Mouse (Mus musculus) heart, embryonic 14.5 days (tissue): ENCODE results near the gene Ccr8. TPM values are rescaled to one million over a fixed set of nuclear protein-coding genes. Genes with fewer than 3 reads are reported as not detected.
"Not testable (repeated sequence)": the region's sequence is repeated elsewhere in the genome, so short reads cannot be mapped to it uniquely, and the experiment has no call there.

Source experiments
- ATAC-seq: fragments of 200-750 bp; cut with Nextera tagmentation; 2 replicates; pipeline ENCODE4 v1.8.0; 2017; ENCODE audit warnings: low read depth, moderate TSS enrichment; ENCODE audit not compliant: insufficient number of reproducible peaks, insufficient read depth, low FRiP score
- H3K27ac ChIP-seq, 2 experiments: fragments of 200-500 bp in 1 of 2; fragments of 300-500 bp in 1 of 2; sonication (generic) in 1 of 2; replicated peaks in 1 of 2; 2 replicates each; pipeline ENCODE4 v1.5.1; 2012 to 2014; ENCODE audit warnings: low read depth in 2 of 2, low read length in 2 of 2, control low read depth in 1 of 2, mild to moderate bottlenecking in 1 of 2, mixed read lengths in 1 of 2; ENCODE audit not compliant: control insufficient read depth in 1 of 2, insufficient read depth in 1 of 2
- H3K27me3 ChIP-seq: fragments of 300-500 bp; sonication (generic); 2 replicates; pipeline ENCODE4 v1.6.1; 2014; ENCODE audit warnings: mild to moderate bottlenecking, low read length, control low read depth; ENCODE audit not compliant: control insufficient read depth, insufficient read depth
- H3K36me3 ChIP-seq: fragments of 300-500 bp; sonication (generic); 2 replicates; pipeline ENCODE4 v1.6.1; 2014; ENCODE audit warnings: mild to moderate bottlenecking, control low read depth, low read length, mixed read lengths; ENCODE audit not compliant: control insufficient read depth, insufficient read depth
- H3K4me1 ChIP-seq, 2 experiments: fragments of 200-500 bp in 1 of 2; fragments of 300-500 bp in 1 of 2; sonication (generic) in 1 of 2; 2 replicates each; pipeline ENCODE4 v1.6.1; 2012 to 2014; ENCODE audit warnings: low read length in 2 of 2, control low read depth in 1 of 2, mixed read lengths in 1 of 2; ENCODE audit not compliant: control insufficient read depth in 2 of 2, insufficient read depth in 2 of 2
- H3K4me2 ChIP-seq: fragments of 300-500 bp; sonication (generic); 2 replicates; pipeline ENCODE4 v1.6.1; 2014; ENCODE audit warnings: mild to moderate bottlenecking, low read length
- H3K4me3 ChIP-seq, 2 experiments: fragments of 200-500 bp in 1 of 2; fragments of 300-500 bp in 1 of 2; sonication (generic) in 1 of 2; 2 replicates each; pipeline ENCODE4 v1.5.1; 2012 to 2014; ENCODE audit warnings: low read length in 2 of 2, mild to moderate bottlenecking in 2 of 2, control low read depth in 1 of 2, low read depth in 1 of 2, moderate library complexity in 1 of 2; ENCODE audit not compliant: control insufficient read depth in 1 of 2, insufficient read depth in 1 of 2
- H3K9ac ChIP-seq: fragments of 300-500 bp; sonication (generic); 2 replicates; pipeline ENCODE4 v1.6.1; 2014; ENCODE audit warnings: mild to moderate bottlenecking, low read length
- H3K9me3 ChIP-seq: fragments of 300-500 bp; sonication (generic); 2 replicates; pipeline ENCODE4 v1.6.1; 2016; ENCODE audit warnings: low read length, control low read depth; ENCODE audit not compliant: control insufficient read depth
- WGBS: fragments of 180-500 bp; shearing (Covaris S2); extraction: QIAGEN DNeasy Blood & Tissue Kit; methylation state at CpG from one replicate; pipeline ENCODE4 v1.1.7; 2014; 5-methylcytosine and 5-hydroxymethylcytosine counted together
- polyA plus RNA-seq: library from polyadenylated mRNA; unstranded; fragments of >200 nt; fragmentation: Nextera tagmentation; extraction: Ambion mirVana; gene quantifications from 2 replicates; pipeline ENCODE4 v1.2.1, GENCODE M21; 2014

Gene Ccr8
- polyA plus RNA-seq, 1 experiment from 2014 or later = not detected

GRCm38 (mm10) chr9:120089125-120089524 lies 2.8 kb upstream of the Ccr8 start:
- Histone ChIP-seq H3K9me3 (no peaks in the 10 kb centered on the region), H3K4me1 (no peaks in the 10 kb centered on the region), H3K27ac (no peak overlapping the region), H3K36me3 (no peaks in the 10 kb centered on the region), H3K9ac (no peak overlapping the region), H3K27me3 (no peaks in the 10 kb centered on the region), H3K4me2 (no peak overlapping the region), H3K4me3 (no peak overlapping the region)
- ATAC-seq = no peak
- WGBS = 78% methylated on average over 7 of the region's 7 CpGs

DNA sequence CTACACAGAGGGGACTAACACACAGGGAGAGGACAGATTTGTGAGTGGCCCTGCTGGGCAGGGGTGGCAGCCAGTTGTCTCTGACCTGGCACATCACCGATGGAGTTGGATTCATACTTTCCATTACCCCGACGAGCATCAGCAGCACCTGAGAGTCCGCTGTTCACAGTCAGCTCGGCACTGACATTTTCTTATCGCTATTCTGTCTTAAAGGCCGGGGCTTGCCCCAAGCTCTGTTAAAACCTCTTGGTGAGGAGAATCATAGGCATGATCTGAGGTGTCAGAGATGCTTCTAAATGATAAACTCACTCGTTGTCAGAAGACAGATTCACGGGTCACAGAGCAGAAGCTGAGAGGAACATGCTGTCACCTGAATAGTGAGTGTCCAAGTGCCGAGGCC lies 828 bp upstream of the Ccr8 start:
- Histone ChIP-seq H3K27me3 (no peaks in the 10 kb centered on the region), H3K4me3 (no peak overlapping the region), H3K9ac (no peak overlapping the region), H3K4me1 (no peaks in the 10 kb centered on the region), H3K4me2 (no peak overlapping the region), H3K27ac (no peak overlapping the region), H3K36me3 (no peaks in the 10 kb centered on the region), H3K9me3 (no peaks in the 10 kb centered on the region)
- whole genome bisulfite sequencing = 65% methylated on average over 10 of the region's 10 CpGs
- ATAC-seq = no peak

GRCm38 (mm10) chr9:120093701-120094100 lies 1.8 kb downstream of the Ccr8 start:
- Histone ChIP-seq H3K9ac (no peak overlapping the region), H3K36me3 (no peaks in the 10 kb centered on the region), H3K9me3 (no peaks in the 10 kb centered on the region), H3K27ac (no peak overlapping the region), H3K27me3 (no peaks in the 10 kb centered on the region), H3K4me1 (no peaks in the 10 kb centered on the region), H3K4me2 (no peak overlapping the region), H3K4me3 (no peak overlapping the region)
- no peak for ATAC-seq
- 75% methylated on average over 13 of the region's 13 CpGs for WGBS

DNA sequence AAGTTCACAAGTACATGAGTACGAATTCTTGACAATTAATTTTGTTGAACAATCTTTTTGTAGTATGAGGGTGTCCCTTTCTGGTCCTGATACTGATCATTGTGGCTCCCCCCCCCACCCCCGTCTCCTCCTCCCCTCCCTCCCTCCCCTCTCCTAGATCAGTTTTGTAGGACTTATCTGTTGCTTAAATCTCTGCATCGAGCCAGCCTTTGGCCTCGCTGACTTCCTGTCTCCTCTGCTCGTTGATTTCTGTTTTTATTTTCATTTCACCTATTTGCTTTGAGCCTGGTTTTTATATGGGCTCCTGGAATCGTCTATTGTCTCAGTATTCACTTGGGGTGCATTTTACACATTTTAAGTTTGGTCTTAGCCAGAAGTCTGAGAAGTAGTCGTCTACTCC lies 4.0 kb downstream of the Ccr8 start:
- no peak overlapping the region for H3K27ac ChIP-seq
- H3K4me2 ChIP-seq = no peak overlapping the region
- ATAC-seq = no peak
- no peak overlapping the region for H3K4me3 ChIP-seq
- H3K27me3 ChIP-seq = no peaks in the 10 kb centered on the region
- WGBS = 60% methylated on average over 7 of the region's 7 CpGs
- no peaks in the 10 kb centered on the region for H3K4me1 ChIP-seq
- no peaks in the 10 kb centered on the region for H3K9me3 ChIP-seq
- H3K9ac ChIP-seq = no peak overlapping the region
- no peaks in the 10 kb centered on the region for H3K36me3 ChIP-seq

DNA sequence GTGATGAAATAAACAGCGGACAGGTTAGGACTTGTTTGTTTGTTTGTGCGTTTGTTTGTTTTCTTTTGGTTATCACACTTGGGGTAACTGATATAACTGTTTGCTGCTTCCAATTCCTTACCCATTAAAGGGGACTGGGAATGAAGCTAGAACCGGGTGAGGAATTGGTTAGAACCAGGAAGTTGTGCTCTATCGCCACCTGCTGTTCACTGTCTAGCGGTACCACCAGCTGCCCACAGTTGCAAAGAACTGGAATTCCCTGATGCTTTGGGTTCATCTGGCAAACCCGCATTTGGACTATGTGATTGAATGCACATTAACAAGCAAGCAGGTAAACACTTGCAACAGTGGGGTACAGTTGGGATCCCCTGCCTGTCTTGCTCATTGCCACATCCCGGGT lies 6.8 kb downstream of the Ccr8 start:
- H3K9me3 ChIP-seq = no peaks in the 10 kb centered on the region
- no peaks in the 10 kb centered on the region for H3K27me3 ChIP-seq
- H3K36me3 ChIP-seq = no peaks in the 10 kb centered on the region
- H3K4me2 ChIP-seq = 0 out of 2 replicates have a peak overlapping the region, but pooled peaks have one; percentile 11
- no peak overlapping the region for H3K27ac ChIP-seq
- H3K4me1 ChIP-seq = no peaks in the 10 kb centered on the region
- no peak for ATAC-seq
- no peak overlapping the region for H3K9ac ChIP-seq
- H3K4me3 ChIP-seq = no peak overlapping the region
- WGBS = 14% methylated on average over 7 of the region's 7 CpGs

DNA sequence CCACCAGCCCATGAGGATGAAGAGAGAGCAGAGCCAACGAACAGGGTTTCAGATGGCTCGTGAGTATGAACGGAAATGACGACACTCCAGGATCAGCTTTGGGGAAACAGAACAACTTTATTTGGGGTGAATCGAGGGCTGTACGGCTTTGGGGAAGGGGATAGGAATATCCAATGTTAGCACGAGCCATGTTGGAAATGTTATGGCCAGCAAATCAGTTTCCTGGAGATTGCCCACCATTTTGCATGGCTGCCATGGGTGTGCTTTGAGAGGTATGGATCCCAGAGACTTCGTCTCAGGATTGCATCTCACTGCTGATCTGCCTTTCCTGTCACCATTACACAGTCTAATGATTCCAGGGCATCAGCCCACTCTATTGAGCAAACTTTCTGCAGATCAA lies 7.4 kb downstream of the Ccr8 start:
- Histone ChIP-seq H3K9me3 (no peaks in the 10 kb centered on the region), H3K4me1 (no peaks in the 10 kb centered on the region), H3K27me3 (no peaks in the 10 kb centered on the region), H3K36me3 (no peaks in the 10 kb centered on the region), H3K27ac (no peak overlapping the region), H3K4me3 (no peak overlapping the region), H3K4me2 (no peak overlapping the region), H3K9ac (no peak overlapping the region)
- ATAC-seq = no peak
- 80% methylated on average over 8 of the region's 8 CpGs for WGBS

- Histone ChIP-seq H3K36me3 (no peaks in the 10 kb centered on the region), H3K9me3 (no peaks in the 10 kb centered on the region), H3K9ac (no peak overlapping the region), H3K4me1 (no peaks in the 10 kb centered on the region), H3K27ac (no peak overlapping the region), H3K27me3 (no peaks in the 10 kb centered on the region), H3K4me3 (no peak overlapping the region), H3K4me2 (no peak overlapping the region)
- WGBS = 90% methylated on average over 2 of the region's 2 CpGs
- ATAC-seq = no peak
Measured at GRCm38 (mm10) chr9:120101165-120101564, 9.3 kb downstream of the Ccr8 start.

GRCm38 (mm10) chr9:120108953-120109352 lies 17.0 kb downstream of the Ccr8 start:
- not testable (repeated sequence) for H3K27ac ChIP-seq, H3K9me3 ChIP-seq, H3K36me3 ChIP-seq, H3K4me3 ChIP-seq, H3K4me2 ChIP-seq, H3K9ac ChIP-seq, H3K4me1 ChIP-seq, H3K27me3 ChIP-seq, ATAC-seq
- WGBS = 93% methylated on average over 12 of the region's 12 CpGs
